Mouse (Mus musculus) CH12.LX (cell line): ENCODE measurements around the gene Blvrb. TPM values are rescaled to one million over a fixed set of nuclear protein-coding genes. Genes with fewer than 3 reads are reported as not detected.
"Not testable (repeated sequence)": the region's sequence is repeated elsewhere in the genome, so short reads cannot be mapped to it uniquely, and the experiment has no call there.

Experiments used
- DNase-seq: peaks from one replicate; pipeline ENCODE4 v3.0.0-alpha.2; 2013; ENCODE audit errors: extremely low read depth
- H3K27ac ChIP-seq: 2 replicates; pipeline ENCODE4 v1.5.1; 2012; ENCODE audit warnings: low read depth, mild to moderate bottlenecking, control low read depth, moderate library complexity; ENCODE audit not compliant: insufficient read depth
- H3K27me3 ChIP-seq: replicated peaks from 2 replicates; pipeline ENCODE3; 2012; ENCODE audit warnings: inconsistent platforms
- H3K36me3 ChIP-seq, 2 experiments: replicated peaks in 1 of 2; 2 replicates each; pipeline versions ENCODE3 to v1.6.1; 2012; ENCODE audit warnings: inconsistent platforms in 1 of 2, low read length in 1 of 2, mild to moderate bottlenecking in 1 of 2, mixed read lengths in 1 of 2, moderate library complexity in 1 of 2; ENCODE audit not compliant: control insufficient read depth in 1 of 2, insufficient read depth in 1 of 2
- H3K4me1 ChIP-seq, 2 experiments: 2 replicates each; pipeline ENCODE4 v1.6.1; 2012; ENCODE audit warnings: inconsistent platforms in 1 of 2, moderate library complexity in 1 of 2; ENCODE audit not compliant: insufficient read depth in 2 of 2, control insufficient read depth in 1 of 2
- H3K4me2 ChIP-seq: 2 replicates; pipeline ENCODE4 v1.6.1; 2012; ENCODE audit warnings: low read depth, mild to moderate bottlenecking, control low read depth; ENCODE audit not compliant: poor library complexity, insufficient read depth, severe bottlenecking
- H3K4me3 ChIP-seq, 3 experiments: fragments of 150-350 bp in 1 of 3; sonication (generic) in 1 of 3; replicated peaks in 1 of 3; 2 replicates each; pipeline versions ENCODE3 to v1.5.1; 2011 to 2012; ENCODE audit warnings: low read depth in 2 of 3, low read length in 2 of 3, mild to moderate bottlenecking in 2 of 3, moderate library complexity in 2 of 3, control low read depth in 1 of 3, improper control_type of control experiment in 1 of 3, inconsistent platforms in 1 of 3, mixed read lengths in 1 of 3; ENCODE audit not compliant: poor library complexity in 1 of 3
- H3K79me2 ChIP-seq: replicated peaks from 2 replicates; pipeline ENCODE4 v1.6.1; 2012; ENCODE audit warnings: mild to moderate bottlenecking, moderate library complexity; ENCODE audit not compliant: control insufficient read depth, poor library complexity, insufficient read depth, severe bottlenecking; ENCODE audit errors: extremely low read depth
- H3K9ac ChIP-seq: 2 replicates; pipeline ENCODE4 v1.6.1; 2012; ENCODE audit warnings: low read depth, mild to moderate bottlenecking, control low read depth, moderate library complexity; ENCODE audit not compliant: insufficient read depth
- H3K9me3 ChIP-seq: replicated peaks from 2 replicates; pipeline ENCODE3; 2012; ENCODE audit warnings: low read length, inconsistent platforms, mixed read lengths
- CHD1 ChIP-seq: IDR thresholded peaks from 2 replicates; pipeline ENCODE4 v1.6.1; 2012; ENCODE audit warnings: low read depth, low read length, improper control_type of control experiment, inconsistent platforms
- ELF1 ChIP-seq: IDR thresholded peaks from 2 replicates; pipeline ENCODE4 v1.6.1; 2014; ENCODE audit warnings: low read depth, mild to moderate bottlenecking, inconsistent platforms, low read length, improper control_type of control experiment
- ETS1 ChIP-seq: conservative IDR thresholded peaks from 2 replicates; pipeline ENCODE4 v1.6.1; 2012; ENCODE audit warnings: low read depth, mild to moderate bottlenecking, inconsistent platforms, low read length, improper control_type of control experiment, moderate library complexity
- HCFC1 ChIP-seq: IDR thresholded peaks from 2 replicates; pipeline ENCODE4 v1.6.1; 2012; ENCODE audit warnings: low read depth, mild to moderate bottlenecking, inconsistent platforms, low read length, improper control_type of control experiment
- IRF4 ChIP-seq: IDR thresholded peaks from 2 replicates; pipeline ENCODE4 v1.6.1; 2014; ENCODE audit warnings: low read depth, mild to moderate bottlenecking, inconsistent platforms, low read length, improper control_type of control experiment
- JUND ChIP-seq: conservative IDR thresholded peaks from 2 replicates; pipeline ENCODE4 v1.6.1; 2011; ENCODE audit warnings: low read depth, low read length, improper control_type of control experiment
- KAT2A ChIP-seq: IDR thresholded peaks from 2 replicates; pipeline ENCODE4 v1.6.1; 2012; ENCODE audit warnings: low read length, improper control_type of control experiment, inconsistent platforms; ENCODE audit not compliant: insufficient replicate concordance
- MAZ ChIP-seq: IDR thresholded peaks from 2 replicates; pipeline ENCODE4 v1.6.1; 2012; ENCODE audit warnings: low read depth, mild to moderate bottlenecking, inconsistent platforms, low read length, improper control_type of control experiment, moderate library complexity
- MEF2A ChIP-seq: IDR thresholded peaks from 2 replicates; pipeline ENCODE4 v1.6.1; 2014; ENCODE audit warnings: low read depth, mild to moderate bottlenecking, inconsistent platforms, low read length, improper control_type of control experiment, borderline replicate concordance
- MXI1 ChIP-seq: IDR thresholded peaks from 2 replicates; pipeline ENCODE4 v1.6.1; 2011; ENCODE audit warnings: mild to moderate bottlenecking, low read depth, low read length, improper control_type of control experiment
- MYC ChIP-seq: IDR thresholded peaks from 2 replicates; pipeline ENCODE4 v1.6.1; 2011; ENCODE audit warnings: low read depth, mild to moderate bottlenecking, improper control_type of control experiment, low read length
- NRF1 ChIP-seq: IDR thresholded peaks from 2 replicates; pipeline ENCODE4 v1.6.1; 2014; ENCODE audit warnings: low read depth, mild to moderate bottlenecking, inconsistent platforms, low read length, improper control_type of control experiment, moderate library complexity
- POLR2A ChIP-seq: IDR thresholded peaks from 2 replicates; pipeline ENCODE4 v1.6.1; 2011; ENCODE audit warnings: low read depth, mild to moderate bottlenecking, improper control_type of control experiment, low read length
- RAD21 ChIP-seq: IDR thresholded peaks from 2 replicates; pipeline ENCODE4 v1.6.1; 2011; ENCODE audit warnings: low read depth, mild to moderate bottlenecking, low read length, improper control_type of control experiment, moderate library complexity
- SIN3A ChIP-seq: IDR thresholded peaks from 2 replicates; pipeline ENCODE4 v1.6.1; 2012; ENCODE audit warnings: low read length, improper control_type of control experiment, inconsistent platforms
- TCF12 ChIP-seq: IDR thresholded peaks from 2 replicates; pipeline ENCODE4 v1.6.1; 2014; ENCODE audit warnings: low read depth, mild to moderate bottlenecking, inconsistent platforms, low read length, improper control_type of control experiment
- UBTF ChIP-seq: IDR thresholded peaks from 2 replicates; pipeline ENCODE4 v1.6.1; 2012; ENCODE audit warnings: low read depth, mild to moderate bottlenecking, inconsistent platforms, low read length, improper control_type of control experiment, moderate library complexity
- USF1 ChIP-seq: IDR thresholded peaks from 2 replicates; pipeline ENCODE4 v1.6.1; 2014; ENCODE audit warnings: low read depth, mild to moderate bottlenecking, inconsistent platforms, low read length, improper control_type of control experiment
- USF2 ChIP-seq: conservative IDR thresholded peaks from 2 replicates; pipeline ENCODE4 v1.6.1; 2011; ENCODE audit warnings: low read depth, low read length, improper control_type of control experiment
- ZKSCAN1 ChIP-seq: IDR thresholded peaks from 2 replicates; pipeline ENCODE4 v1.6.1; 2012; ENCODE audit warnings: low read depth, inconsistent platforms, low read length, improper control_type of control experiment, borderline replicate concordance
- ZNF384 ChIP-seq: IDR thresholded peaks from 2 replicates; pipeline ENCODE4 v1.6.1; 2012; ENCODE audit warnings: low read depth, low read length, improper control_type of control experiment, inconsistent platforms
- dilution Hi-C: fragments of 300-500 bp; cut with MboI; formaldehyde crosslinking; loops from 2 replicates; pipeline ENCODE4 v1.14.3; 2020; ENCODE audit warnings: low sequenced_read_pairs; ENCODE audit not compliant: extremely low pct_unique_long_range_greater_than_20kb, extremely low pct_ligation_motif_present
- in situ Hi-C: fragments of 300-500 bp; cut with MboI; formaldehyde crosslinking; loops from 3 replicates; pipeline ENCODE4 v1.14.3; 2019; ENCODE audit warnings: low sequenced_read_pairs, low pct_ligation_motif_present, low pct_unique_long_range_greater_than_20kb, mixed read lengths
- polyA plus RNA-seq: library from polyadenylated mRNA; unstranded; fragments of >175 nt; gene quantifications from 2 replicates; pipeline ENCODE4 v1.2.1, GENCODE M21; 2012; ENCODE audit warnings: low read depth; ENCODE audit not compliant: insufficient read length
- total RNA-seq, 2 experiments: library from RNA; depleted of rRNA; stranded (reverse); fragments of 300-350 nt in 1 of 2; fragments of >200 nt in 1 of 2; gene quantifications; 2 replicates each; pipeline ENCODE4 v1.2.3; 2012 to 2014

Gene Blvrb
- total and polyA plus RNA-seq, 3 experiments = 4.3 to 9.4 (median 7.6) TPM

- Histone ChIP-seq H3K79me2 (no peaks in the 10 kb centered on the region), H3K9ac (no peak overlapping the region), H3K4me1 (peaks cover 1 to 25% of the 10 kb centered on the region in 2 experiments)
Observed at GRCm38 (mm10) chr7:27493450-27493849, 45.7 kb downstream of the Blvrb start.

GRCm38 (mm10) chr7:27494659-27495367, 47.0 kb downstream of the Blvrb start:
- in situ Hi-C loops = loop anchor here (5.0 kb wide), 1 partner anchor 58 kb away; no protein-coding TSS in a partner anchor
- dilution Hi-C loops, DNase-seq: not testable (repeated sequence)

More at GRCm38 (mm10) chr7:27493450-27493849, 45.7 kb downstream of the Blvrb start:
- DNase-seq = no peak
- in situ Hi-C loops (no loop called here), dilution Hi-C loops (no loop called here)
- peaks cover 0 to 10% of the 10 kb centered on the region in 2 experiments for H3K36me3 ChIP-seq
- H3K4me2 ChIP-seq = no peak overlapping the region
- H3K9me3 ChIP-seq = no peaks in the 10 kb centered on the region
- H3K4me3 ChIP-seq = no peak overlapping the region
- no peaks in the 10 kb centered on the region for H3K27me3 ChIP-seq
- no peak overlapping the region for H3K27ac ChIP-seq
- no peak for TF ChIP-seq SIN3A
- TF ChIP-seq TCF12 = no peak
- no peak for TF ChIP-seq CHD1
- no peak for TF ChIP-seq UBTF
- TF ChIP-seq POLR2A = no peak
- TF ChIP-seq MEF2A = no peak
- no peak for TF ChIP-seq MYC
- no peak for TF ChIP-seq ETS1
- no peak for TF ChIP-seq NRF1
- no peak for TF ChIP-seq JUND
- no peak for TF ChIP-seq USF1

GRCm38 (mm10) chr7:27499036-27499435, 51.3 kb downstream of the Blvrb start, which contains the start of gene Prx:
Prx (plus strand) TSS chr7:27499324.
- no peaks in the 10 kb centered on the region for H3K27me3 ChIP-seq
- no peaks in the 10 kb centered on the region for H3K79me2 ChIP-seq
- in situ Hi-C loops = loop anchor here (5.0 kb wide), 1 partner anchor 62 kb away; no protein-coding TSS in a partner anchor
- no peaks in the 10 kb centered on the region for H3K9me3 ChIP-seq
- H3K4me1 ChIP-seq = peaks cover 2 to 6% of the 10 kb centered on the region in 2 experiments
- TF ChIP-seq ZKSCAN1 = no peak
- TF ChIP-seq ZNF384 = no peak
- no peak for TF ChIP-seq ELF1
- TF ChIP-seq IRF4 = no peak
- no peak for TF ChIP-seq MAZ
- TF ChIP-seq KAT2A = no peak
- TF ChIP-seq HCFC1 = no peak
- TF ChIP-seq RAD21 = no peak
- no peak for TF ChIP-seq USF2
- no peak for TF ChIP-seq MXI1
- TF ChIP-seq, all 38 proteins: peak for 0
- H3K4me3 ChIP-seq = no peak within 1 kb of the TSS
- dilution Hi-C loops = no loop called here
- no peak within 1 kb of the TSS for H3K4me2 ChIP-seq
- no peaks in the 10 kb centered on the region for H3K36me3 ChIP-seq
- H3K27ac ChIP-seq = no peak within 1 kb of the TSS
- no peak within 1 kb of the TSS for H3K9ac ChIP-seq
- DNase-seq = no peak

More at GRCm38 (mm10) chr7:27494659-27495367, 47.0 kb downstream of the Blvrb start:
- H3K27me3 ChIP-seq, H3K4me3 ChIP-seq, H3K36me3 ChIP-seq, H3K27ac ChIP-seq, H3K79me2 ChIP-seq, H3K9me3 ChIP-seq, H3K9ac ChIP-seq, H3K4me2 ChIP-seq: not testable (repeated sequence)
- peaks cover 2 to 22% of the 10 kb centered on the region in 2 experiments for H3K4me1 ChIP-seq
